Mouse (Mus musculus) megakaryocyte, embryonic 14.5 days (primary cell): ENCODE results near the gene Psma6. TPM values are rescaled to one million over a fixed set of nuclear protein-coding genes. Genes with fewer than 3 reads are reported as not detected.
"Not testable (repeated sequence)": the region's sequence is repeated elsewhere in the genome, so short reads cannot be mapped to it uniquely, and the experiment has no call there.

ENCODE experiments used
- H3K27me3 ChIP-seq: replicated peaks from 2 replicates; pipeline ENCODE3; 2012; ENCODE audit warnings: inconsistent platforms
- H3K36me3 ChIP-seq: replicated peaks from 2 replicates; pipeline ENCODE3; 2012; ENCODE audit warnings: low read length, inconsistent platforms, mixed read lengths
- H3K4me1 ChIP-seq: 2 replicates; pipeline ENCODE4 v1.6.1; 2012; ENCODE audit warnings: inconsistent platforms
- H3K4me3 ChIP-seq: replicated peaks from 2 replicates; pipeline ENCODE3; 2012; ENCODE audit warnings: moderate library complexity, mild to moderate bottlenecking, inconsistent platforms
- H3K9me3 ChIP-seq: 2 replicates; pipeline ENCODE4 v1.6.1; 2012; ENCODE audit warnings: inconsistent platforms
- FLI1 ChIP-seq: IDR thresholded peaks from 2 replicates; pipeline ENCODE4 v1.6.1; 2012; ENCODE audit warnings: low read length, inconsistent platforms, mixed read lengths
- GATA1 ChIP-seq: IDR thresholded peaks from 3 replicates; pipeline ENCODE4 v1.6.1; 2012; ENCODE audit warnings: mixed read lengths, low read length, inconsistent platforms, borderline replicate concordance
- polyA plus RNA-seq: library from polyadenylated mRNA; stranded (reverse); fragments of >175 nt; gene quantifications from 2 replicates; pipeline ENCODE4 v1.2.3, GENCODE M21; 2012; ENCODE audit warnings: low replicate concordance; ENCODE audit not compliant: insufficient read depth

Psma6 gene
- polyA plus RNA-seq, 1 experiment, result 25.9 TPM

GRCm38 (mm10) chr12:55392120-55392519, 8.1 kb downstream of the Psma6 start:
- Histone ChIP-seq H3K9me3 (no peaks in the 10 kb centered on the region), H3K4me3 (no peak overlapping the region), H3K4me1 (peaks cover 55% of the 10 kb centered on the region), H3K27me3 (peaks cover 6% of the 10 kb centered on the region), H3K36me3 (no peaks in the 10 kb centered on the region)
- TF ChIP-seq GATA1 (no peak), FLI1 (no peak)

- no peaks in the 10 kb centered on the region for H3K36me3 ChIP-seq
- TF ChIP-seq GATA1, result no peak
- TF ChIP-seq FLI1, result no peak
- no peak overlapping the region for H3K4me3 ChIP-seq
- H3K27me3 ChIP-seq, result peaks cover 6% of the 10 kb centered on the region
- peaks cover 55% of the 10 kb centered on the region for H3K4me1 ChIP-seq
- no peaks in the 10 kb centered on the region for H3K9me3 ChIP-seq
Measured at GRCm38 (mm10) chr12:55392733-55393577, 8.9 kb downstream of the Psma6 start.

- H3K9me3 ChIP-seq, H3K36me3 ChIP-seq, H3K27me3 ChIP-seq, H3K4me3 ChIP-seq: not testable (repeated sequence)
- peaks cover 43% of the 10 kb centered on the region for H3K4me1 ChIP-seq
Measured at GRCm38 (mm10) chr12:55395601-55396000, 11.6 kb downstream of the Psma6 start.

- Histone ChIP-seq H3K9me3 (no peaks in the 10 kb centered on the region), H3K4me1 (peaks cover 42% of the 10 kb centered on the region), H3K36me3 (peaks cover 2% of the 10 kb centered on the region), H3K4me3 (no peak overlapping the region), H3K27me3 (peaks cover 1% of the 10 kb centered on the region)
- TF ChIP-seq FLI1 (no peak), GATA1 (no peak)
Measured at GRCm38 (mm10) chr12:55396536-55396935, 12.5 kb downstream of the Psma6 start.

GRCm38 (mm10) chr12:55397544-55398239, 13.7 kb downstream of the Psma6 start:
- Histone ChIP-seq H3K4me3 (peak overlapping the region; percentile 97), H3K9me3 (no peaks in the 10 kb centered on the region), H3K4me1 (peaks cover 40% of the 10 kb centered on the region), H3K27me3 (no peaks in the 10 kb centered on the region), H3K36me3 (peaks cover 8% of the 10 kb centered on the region)
- TF ChIP-seq GATA1, result no peak
- no peak for TF ChIP-seq FLI1

GRCm38 (mm10) chr12:55398240-55399127, 14.5 kb downstream of the Psma6 start:
- H3K9me3 ChIP-seq, result no peaks in the 10 kb centered on the region
- H3K36me3 ChIP-seq, result peaks cover 16% of the 10 kb centered on the region
- TF ChIP-seq FLI1 (peak; percentile 97), GATA1 (no peak)
- no peaks in the 10 kb centered on the region for H3K27me3 ChIP-seq
- H3K4me3 ChIP-seq, result peak overlapping the region; percentile 97
- H3K4me1 ChIP-seq, result peaks cover 39% of the 10 kb centered on the region

- H3K36me3 ChIP-seq, result peaks cover 23% of the 10 kb centered on the region
- peak overlapping the region; percentile 97 for H3K4me3 ChIP-seq
- no peaks in the 10 kb centered on the region for H3K27me3 ChIP-seq
- H3K9me3 ChIP-seq, result no peaks in the 10 kb centered on the region
- no peak for TF ChIP-seq FLI1
- TF ChIP-seq GATA1, result peak; percentile 69; the same call in 1 of the 3 replicates
- peaks cover 42% of the 10 kb centered on the region for H3K4me1 ChIP-seq
Measured at GRCm38 (mm10) chr12:55399128-55399677, 15.2 kb downstream of the Psma6 start.

- Histone ChIP-seq H3K4me1 (peaks cover 13% of the 10 kb centered on the region; the same call in 1 of the 2 replicates), H3K4me3 (no peak overlapping the region), H3K36me3 (peaks cover 86% of the 10 kb centered on the region), H3K9me3 (no peaks in the 10 kb centered on the region), H3K27me3 (no peaks in the 10 kb centered on the region)
- TF ChIP-seq FLI1 (no peak), GATA1 (no peak)
Measured at GRCm38 (mm10) chr12:55407888-55408287, 23.9 kb downstream of the Psma6 start.

GRCm38 (mm10) chr12:55415255-55415654, 31.2 kb downstream of the Psma6 start:
- Histone ChIP-seq H3K36me3 (peaks cover 96% of the 10 kb centered on the region), H3K4me3 (no peak overlapping the region), H3K4me1 (no peaks in the 10 kb centered on the region; the same call in 1 of the 2 replicates), H3K27me3 (no peaks in the 10 kb centered on the region), H3K9me3 (no peaks in the 10 kb centered on the region)
- TF ChIP-seq FLI1 (no peak), GATA1 (no peak)
